Mouse (Mus musculus): ENCODE measurements around the gene Nt5dc3.

DNA sequence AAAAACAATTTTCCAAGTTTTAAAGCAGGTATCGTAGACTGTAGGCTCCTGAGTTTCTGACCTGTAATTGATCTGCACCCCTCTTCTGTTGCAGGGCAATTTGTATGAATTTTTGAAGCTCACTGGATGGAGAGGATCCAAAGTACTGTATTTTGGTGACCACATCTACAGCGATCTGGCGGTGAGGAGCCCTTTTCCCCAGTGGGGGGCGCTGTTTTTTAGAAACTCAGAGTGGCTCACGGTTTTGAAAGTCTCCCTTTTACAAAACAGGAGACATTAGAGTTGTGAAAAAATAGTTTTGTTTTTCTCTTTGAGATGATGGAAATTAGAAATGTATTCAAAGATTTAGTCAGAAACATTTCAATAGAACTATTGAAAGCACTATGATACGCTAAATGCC is 45.3 kb downstream of the Nt5dc3 start:
- TF ChIP-seq POLR2A (IDR thresholded peaks at IDR 0.05; ENCODE audit: low read depth, low read length) (no peak), CTCF (IDR thresholded peaks at IDR 0.05; ENCODE audit: borderline replicate concordance, insufficient read depth, low read length) (no peak)

All from embryonic fibroblast, embryonic 13.5 days (primary cell).